Mouse (Mus musculus) layer of hippocampus, adult 18-20 months (tissue): ENCODE measurements around the gene Gsn. TPM values are rescaled to one million over a fixed set of nuclear protein-coding genes. Genes with fewer than 3 reads are reported as not detected.

Experiments
- DNase-seq, 2 experiments: peaks; one replicate each; pipeline ENCODE4 v3.0.0; 2022; ENCODE audit warnings: low spot score in 2 of 2
- total RNA-seq, 2 experiments: library from RNA; stranded (reverse); gene quantifications; 2 replicates each; pipeline ENCODE4 v1.2.3; 2021

Gsn gene
- total RNA-seq, 2 experiments from 2014 or later = 45.0 to 49.4 TPM

GRCm38 (mm10) chr2:35252733-35253132, 3.4 kb upstream of the Gsn start:
- no peak for DNase-seq

GRCm38 (mm10) chr2:35253751-35254150, 2.4 kb upstream of the Gsn start:
- no peak for DNase-seq

GRCm38 (mm10) chr2:35255004-35255403, 1.2 kb upstream of the Gsn start:
- DNase-seq = no peak

GRCm38 (mm10) chr2:35255462-35255861, 718 bp upstream of the Gsn start:
- DNase-seq = no peak

- DNase-seq = no peak
These were observed 752 bp downstream of the Gsn start for GRCm38 (mm10) chr2:35256932-35257331.

GRCm38 (mm10) chr2:35257886-35258285, 1.7 kb downstream of the Gsn start:
- DNase-seq = no peak

- DNase-seq = no peak
These were observed 2.4 kb downstream of the Gsn start for GRCm38 (mm10) chr2:35258590-35258989.

GRCm38 (mm10) chr2:35259338-35260080, 3.3 kb downstream of the Gsn start:
- no peak for DNase-seq

- no peak for DNase-seq
These were observed 4.1 kb downstream of the Gsn start for GRCm38 (mm10) chr2:35260291-35260690.

GRCm38 (mm10) chr2:35264095-35264494, 7.9 kb downstream of the Gsn start:
- no peak for DNase-seq

- peak in 1 of 2 experiments; percentile 71 for DNase-seq
These were observed 9.1 kb downstream of the Gsn start for GRCm38 (mm10) chr2:35265296-35265695.

- no peak for DNase-seq
These were observed 9.6 kb downstream of the Gsn start for GRCm38 (mm10) chr2:35265775-35266174.

- no peak for DNase-seq
These were observed 10.2 kb downstream of the Gsn start for GRCm38 (mm10) chr2:35266251-35266905.

GRCm38 (mm10) chr2:35267156-35267875, 11.1 kb downstream of the Gsn start:
- DNase-seq = no peak

GRCm38 (mm10) chr2:35267876-35268566, 11.8 kb downstream of the Gsn start:
- DNase-seq = no peak

GRCm38 (mm10) chr2:35269136-35269535, 13.0 kb downstream of the Gsn start:
- no peak for DNase-seq

GRCm38 (mm10) chr2:35269716-35270260, 13.6 kb downstream of the Gsn start:
- DNase-seq = no peak

GRCm38 (mm10) chr2:35270531-35270984, 14.4 kb downstream of the Gsn start:
- peak in 1 of 2 experiments; percentile 62 for DNase-seq

- DNase-seq = peak; percentile 41 to 50
These were observed 15.6 kb downstream of the Gsn start for GRCm38 (mm10) chr2:35271817-35272216.

- no peak for DNase-seq
These were observed 16.7 kb downstream of the Gsn start for GRCm38 (mm10) chr2:35272881-35273280.

GRCm38 (mm10) chr2:35273536-35273935, 17.4 kb downstream of the Gsn start:
- peak; percentile 33 to 49 for DNase-seq
